Mouse (Mus musculus) hindbrain, embryonic 15.5 days (tissue): ENCODE data around the gene Iqsec1. TPM values are rescaled to one million over a fixed set of nuclear protein-coding genes. Genes with fewer than 3 reads are reported as not detected.

Experiments used
- ATAC-seq: fragments of 200-750 bp; cut with Nextera tagmentation; 2 replicates; pipeline ENCODE4 v1.8.0; 2017; ENCODE audit warnings: low read depth, moderate number of reproducible peaks, moderate TSS enrichment; ENCODE audit not compliant: low FRiP score
- H3K27ac ChIP-seq: fragments of 300-500 bp; sonication (generic); replicated peaks from 2 replicates; pipeline ENCODE4 v1.5.1; 2015; ENCODE audit warnings: mild to moderate bottlenecking, inconsistent platforms
- H3K27me3 ChIP-seq: fragments of 300-500 bp; sonication (generic); 2 replicates; pipeline ENCODE4 v1.6.1; 2015; ENCODE audit warnings: control low read depth, inconsistent platforms
- H3K36me3 ChIP-seq: fragments of 300-500 bp; sonication (generic); 2 replicates; pipeline ENCODE4 v1.6.1; 2015; ENCODE audit warnings: control low read depth, inconsistent platforms
- H3K4me1 ChIP-seq: fragments of 300-500 bp; sonication (generic); replicated peaks from 2 replicates; pipeline ENCODE4 v1.6.1; 2015; ENCODE audit warnings: control low read depth, inconsistent platforms
- H3K4me2 ChIP-seq: fragments of 300-500 bp; sonication (generic); 2 replicates; pipeline ENCODE4 v1.6.1; 2015; ENCODE audit warnings: moderate library complexity, mild to moderate bottlenecking, inconsistent platforms
- H3K4me3 ChIP-seq: fragments of 300-500 bp; sonication (generic); 2 replicates; pipeline ENCODE4 v1.5.1; 2015; ENCODE audit warnings: mild to moderate bottlenecking, inconsistent platforms
- H3K9ac ChIP-seq: fragments of 300-500 bp; sonication (generic); 2 replicates; pipeline ENCODE4 v1.6.1; 2015; ENCODE audit warnings: inconsistent platforms
- H3K9me3 ChIP-seq: fragments of 300-500 bp; sonication (generic); 2 replicates; pipeline ENCODE4 v1.6.1; 2016; ENCODE audit warnings: control low read depth, inconsistent platforms
- WGBS: fragments of 180-500 bp; shearing (Covaris S2); methylation state at CpG from one replicate; pipeline ENCODE4 v1.1.7; 2015; 5-methylcytosine and 5-hydroxymethylcytosine counted together
- polyA plus RNA-seq: library from polyadenylated mRNA; unstranded; fragments of >200 nt; fragmentation: Nextera tagmentation; extraction: Ambion mirVana; gene quantifications from 2 replicates; pipeline ENCODE4 v1.2.1, GENCODE M21; 2015

Gene Iqsec1
- polyA plus RNA-seq, 1 experiment from 2014 or later, result 23.3 TPM

- ATAC-seq, result no peak
- Histone ChIP-seq H3K27ac (no peak overlapping the region), H3K9me3 (no peaks in the 10 kb centered on the region), H3K27me3 (no peaks in the 10 kb centered on the region), H3K9ac (no peak overlapping the region), H3K4me3 (no peak overlapping the region), H3K36me3 (no peaks in the 10 kb centered on the region), H3K4me1 (0 out of 2 replicates have a peak, but pooled peaks cover 4% of the 10 kb centered on the region), H3K4me2 (no peak overlapping the region)
- WGBS, result 93% methylated on average over 5 of the region's 5 CpGs
These were observed 216.4 kb downstream of the Iqsec1 start for GRCm38 (mm10) chr6:90772120-90772519.

- peaks cover 19% of the 10 kb centered on the region for H3K4me1 ChIP-seq
- WGBS, result 54% methylated on average over 2 of the region's 2 CpGs
- H3K4me2 ChIP-seq, result no peak overlapping the region
- H3K36me3 ChIP-seq, result no peaks in the 10 kb centered on the region
- ATAC-seq, result no peak
- no peak overlapping the region for H3K4me3 ChIP-seq
- H3K27me3 ChIP-seq, result no peaks in the 10 kb centered on the region
- no peak overlapping the region for H3K9ac ChIP-seq
- H3K27ac ChIP-seq, result no peak overlapping the region
- no peaks in the 10 kb centered on the region for H3K9me3 ChIP-seq
These were observed 220.0 kb downstream of the Iqsec1 start for GRCm38 (mm10) chr6:90768526-90768925.

GRCm38 (mm10) chr6:90767874-90768273 is 220.6 kb downstream of the Iqsec1 start:
- Histone ChIP-seq H3K4me3 (no peak overlapping the region), H3K27me3 (no peaks in the 10 kb centered on the region), H3K36me3 (no peaks in the 10 kb centered on the region), H3K9me3 (no peaks in the 10 kb centered on the region), H3K4me2 (no peak overlapping the region), H3K9ac (no peak overlapping the region), H3K27ac (no peak overlapping the region), H3K4me1 (peaks cover 22% of the 10 kb centered on the region)
- 93% methylated on average over 1 of the region's 1 CpGs for WGBS
- ATAC-seq, result no peak

- Histone ChIP-seq H3K4me3 (no peak overlapping the region), H3K4me2 (no peak overlapping the region), H3K27me3 (no peaks in the 10 kb centered on the region), H3K9ac (no peak overlapping the region), H3K27ac (peak overlapping the region; percentile 55), H3K4me1 (peaks cover 44% of the 10 kb centered on the region), H3K36me3 (no peaks in the 10 kb centered on the region), H3K9me3 (no peaks in the 10 kb centered on the region)
- no peak for ATAC-seq
- 13% methylated on average over 2 of the region's 2 CpGs for WGBS
These were observed 223.7 kb downstream of the Iqsec1 start for GRCm38 (mm10) chr6:90764753-90765152.

GRCm38 (mm10) chr6:90763959-90764591 is 224.4 kb downstream of the Iqsec1 start:
- Histone ChIP-seq H3K27me3 (no peaks in the 10 kb centered on the region), H3K9ac (no peak overlapping the region), H3K27ac (peak overlapping the region; percentile 55; the same call in 1 of the 2 replicates), H3K4me3 (no peak overlapping the region), H3K4me1 (peaks cover 50% of the 10 kb centered on the region), H3K36me3 (no peaks in the 10 kb centered on the region), H3K4me2 (peak overlapping the region; percentile 18; the same call in 1 of the 2 replicates), H3K9me3 (no peaks in the 10 kb centered on the region)
- WGBS, result 42% methylated on average over 18 of the region's 18 CpGs
- ATAC-seq, result peak; percentile 63

GRCm38 (mm10) chr6:90763295-90763694 is 225.2 kb downstream of the Iqsec1 start:
- no peaks in the 10 kb centered on the region for H3K9me3 ChIP-seq
- H3K27me3 ChIP-seq, result no peaks in the 10 kb centered on the region
- H3K27ac ChIP-seq, result no peak overlapping the region
- peaks cover 50% of the 10 kb centered on the region for H3K4me1 ChIP-seq
- 76% methylated on average over 4 of the region's 4 CpGs for WGBS
- no peaks in the 10 kb centered on the region for H3K36me3 ChIP-seq
- H3K4me3 ChIP-seq, result no peak overlapping the region
- no peak for ATAC-seq
- no peak overlapping the region for H3K4me2 ChIP-seq
- H3K9ac ChIP-seq, result no peak overlapping the region

GRCm38 (mm10) chr6:90762120-90762736 is 226.3 kb downstream of the Iqsec1 start:
- Histone ChIP-seq H3K27ac (no peak overlapping the region), H3K4me2 (no peak overlapping the region), H3K4me1 (peaks cover 50% of the 10 kb centered on the region), H3K27me3 (no peaks in the 10 kb centered on the region), H3K4me3 (no peak overlapping the region), H3K36me3 (no peaks in the 10 kb centered on the region), H3K9ac (no peak overlapping the region), H3K9me3 (no peaks in the 10 kb centered on the region)
- WGBS, result 67% methylated on average over 2 of the region's 2 CpGs
- ATAC-seq, result no peak

GRCm38 (mm10) chr6:90761301-90762056 is 227.0 kb downstream of the Iqsec1 start:
- H3K4me2 ChIP-seq, result no peak overlapping the region
- H3K4me3 ChIP-seq, result no peak overlapping the region
- H3K9ac ChIP-seq, result no peak overlapping the region
- H3K9me3 ChIP-seq, result no peaks in the 10 kb centered on the region
- H3K4me1 ChIP-seq, result peaks cover 50% of the 10 kb centered on the region
- whole genome bisulfite sequencing, result 91% methylated on average over 4 of the region's 4 CpGs
- no peaks in the 10 kb centered on the region for H3K36me3 ChIP-seq
- no peak overlapping the region for H3K27ac ChIP-seq
- H3K27me3 ChIP-seq, result no peaks in the 10 kb centered on the region
- ATAC-seq, result no peak

- H3K4me1 ChIP-seq, result peaks cover 50% of the 10 kb centered on the region
- no peak for ATAC-seq
- H3K9me3 ChIP-seq, result no peaks in the 10 kb centered on the region
- no peak overlapping the region for H3K4me2 ChIP-seq
- H3K9ac ChIP-seq, result no peak overlapping the region
- 60% methylated on average over 5 of the region's 5 CpGs for WGBS
- no peaks in the 10 kb centered on the region for H3K27me3 ChIP-seq
- H3K4me3 ChIP-seq, result no peak overlapping the region
- H3K36me3 ChIP-seq, result no peaks in the 10 kb centered on the region
- peak overlapping the region; percentile 60 for H3K27ac ChIP-seq
These were observed 227.6 kb downstream of the Iqsec1 start for GRCm38 (mm10) chr6:90760886-90761285.

- no peak for ATAC-seq
- Histone ChIP-seq H3K27me3 (no peaks in the 10 kb centered on the region), H3K4me3 (no peak overlapping the region), H3K4me2 (no peak overlapping the region), H3K9me3 (no peaks in the 10 kb centered on the region), H3K27ac (peak overlapping the region; percentile 60), H3K9ac (no peak overlapping the region), H3K4me1 (peaks cover 44% of the 10 kb centered on the region), H3K36me3 (no peaks in the 10 kb centered on the region)
- 39% methylated on average over 2 of the region's 2 CpGs for WGBS
These were observed 228.7 kb downstream of the Iqsec1 start for GRCm38 (mm10) chr6:90759754-90760153.

GRCm38 (mm10) chr6:90758155-90758554 is 230.3 kb downstream of the Iqsec1 start:
- H3K4me3 ChIP-seq, result no peak overlapping the region
- H3K36me3 ChIP-seq, result no peaks in the 10 kb centered on the region
- no peak overlapping the region for H3K27ac ChIP-seq
- H3K9ac ChIP-seq, result no peak overlapping the region
- no peak for ATAC-seq
- 68% methylated on average over 2 of the region's 2 CpGs for WGBS
- no peak overlapping the region for H3K4me2 ChIP-seq
- H3K9me3 ChIP-seq, result no peaks in the 10 kb centered on the region
- no peaks in the 10 kb centered on the region for H3K27me3 ChIP-seq
- H3K4me1 ChIP-seq, result peaks cover 28% of the 10 kb centered on the region

GRCm38 (mm10) chr6:90757427-90757883 is 231.0 kb downstream of the Iqsec1 start:
- ATAC-seq, result no peak
- H3K27ac ChIP-seq, result no peak overlapping the region
- H3K4me2 ChIP-seq, result no peak overlapping the region
- peaks cover 28% of the 10 kb centered on the region for H3K4me1 ChIP-seq
- H3K36me3 ChIP-seq, result no peaks in the 10 kb centered on the region
- H3K27me3 ChIP-seq, result no peaks in the 10 kb centered on the region
- H3K4me3 ChIP-seq, result no peak overlapping the region
- no peak overlapping the region for H3K9ac ChIP-seq
- WGBS, result 69% methylated on average over 12 of the region's 12 CpGs
- H3K9me3 ChIP-seq, result no peaks in the 10 kb centered on the region
